Mouse (Mus musculus): ENCODE results near the gene Ring1.
"Not testable (repeated sequence)": the region's sequence is repeated elsewhere in the genome, so short reads cannot be mapped to it uniquely, and the experiment has no call there.

DNA sequence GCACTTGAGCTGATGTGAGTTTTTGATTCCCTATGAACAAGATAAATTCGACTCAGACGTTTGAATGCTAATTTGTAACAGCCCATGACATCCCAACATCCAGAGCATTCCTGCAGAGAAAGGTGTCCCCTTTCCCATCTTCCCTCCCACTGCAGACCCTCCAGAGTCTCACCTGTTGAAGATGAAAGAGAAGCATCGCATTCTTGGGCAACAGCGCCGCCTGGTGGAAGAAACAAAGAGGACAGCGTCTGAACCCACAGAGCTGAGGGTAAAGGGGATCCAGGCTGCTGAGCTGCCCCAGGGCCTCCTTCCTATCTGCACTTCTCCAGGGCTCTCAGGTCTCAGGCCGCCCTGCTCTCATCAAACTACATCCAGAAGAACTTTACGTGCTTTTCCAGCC is 42.3 kb downstream of the Ring1 start:
- peak; percentile 90 for TF ChIP-seq CTCF (IDR thresholded peaks at IDR 0.05; ENCODE audit: low read depth, low read length)
- TF ChIP-seq POLR2A (IDR thresholded peaks at IDR 0.05; ENCODE audit: borderline replicate concordance, low read depth, low read length), result not testable (repeated sequence)
